Mouse (Mus musculus): Measurements from ENCODE around the gene Gm20388. TPM values are rescaled to one million over a fixed set of nuclear protein-coding genes. Genes with fewer than 3 reads are reported as not detected.

The Gm20388 gene
- polyA plus RNA-seq, 1 experiment from 2014 or later, result 2.5 TPM

GRCm38 (mm10) chr8:122359111-122359775 lies 2448.6 kb downstream of the Gm20388 start:
- H3K27me3 ChIP-seq (ENCODE audit: low read depth, poor library complexity, severe bottlenecking), result peaks cover 55% of the 10 kb centered on the region
- H3K9me3 ChIP-seq (replicated peaks), result no peaks in the 10 kb centered on the region
- no peak overlapping the region for H3K4me3 ChIP-seq
- H3K4me1 ChIP-seq, result peaks cover 10% of the 10 kb centered on the region
- H3K36me3 ChIP-seq, result no peaks in the 10 kb centered on the region
- no peak overlapping the region for H3K27ac ChIP-seq
- WGBS, result 86% methylated on average over 15 of the region's 15 CpGs
- DNase-seq (ENCODE audit: low spot score), result no peak

GRCm38 (mm10) chr8:122360696-122361416 lies 2450.2 kb downstream of the Gm20388 start, which contains the start of gene Trhr2:
Gene Trhr2, minus strand, starts transcription at chr8:122360746.
- Histone ChIP-seq H3K36me3 (no peaks in the 10 kb centered on the region), H3K27ac (no peak within 1 kb of the TSS), H3K27me3 (ENCODE audit: low read depth, poor library complexity, severe bottlenecking) (peaks cover 51% of the 10 kb centered on the region), H3K4me1 (peaks cover 10% of the 10 kb centered on the region; the same call in 1 of the 2 replicates), H3K9me3 (replicated peaks) (no peaks in the 10 kb centered on the region), H3K4me3 (no peak within 1 kb of the TSS)
- WGBS, result 86% methylated on average over 7 of the region's 7 CpGs
- DNase-seq (ENCODE audit: low spot score), result no peak

GRCm38 (mm10) chr8:122362271-122362670 lies 2451.6 kb downstream of the Gm20388 start:
- WGBS, result 48% methylated on average over 5 of the region's 5 CpGs
- Histone ChIP-seq H3K27ac (no peak overlapping the region; the same call in 1 of the 2 replicates), H3K9me3 (replicated peaks) (no peaks in the 10 kb centered on the region), H3K4me1 (peaks cover 10% of the 10 kb centered on the region; the same call in 1 of the 2 replicates), H3K4me3 (no peak overlapping the region), H3K27me3 (ENCODE audit: low read depth, poor library complexity, severe bottlenecking) (peaks cover 37% of the 10 kb centered on the region), H3K36me3 (no peaks in the 10 kb centered on the region)
- DNase-seq (ENCODE audit: low spot score), result no peak

GRCm38 (mm10) chr8:122362967-122363366 lies 2452.3 kb downstream of the Gm20388 start:
- Histone ChIP-seq H3K9me3 (replicated peaks) (no peaks in the 10 kb centered on the region), H3K4me1 (peaks cover 10% of the 10 kb centered on the region; the same call in 1 of the 2 replicates), H3K27ac (no peak overlapping the region), H3K36me3 (no peaks in the 10 kb centered on the region), H3K27me3 (ENCODE audit: low read depth, poor library complexity, severe bottlenecking) (peaks cover 30% of the 10 kb centered on the region), H3K4me3 (no peak overlapping the region)
- 56% methylated on average over 7 of the region's 8 CpGs for WGBS
- DNase-seq (ENCODE audit: low spot score), result no peak

- Histone ChIP-seq H3K4me1 (peaks cover 9% of the 10 kb centered on the region), H3K27ac (no peak overlapping the region), H3K27me3 (ENCODE audit: low read depth, poor library complexity, severe bottlenecking) (0 out of 2 replicates have a peak, but pooled peaks cover 9% of the 10 kb centered on the region), H3K4me3 (no peak overlapping the region), H3K36me3 (no peaks in the 10 kb centered on the region), H3K9me3 (replicated peaks) (no peaks in the 10 kb centered on the region)
- no peak for DNase-seq (ENCODE audit: low spot score)
- 76% methylated on average over 10 of the region's 10 CpGs for WGBS
Observed at GRCm38 (mm10) chr8:122368494-122368893, 2457.9 kb downstream of the Gm20388 start.

- Histone ChIP-seq H3K36me3 (no peaks in the 10 kb centered on the region), H3K4me3 (no peak overlapping the region), H3K4me1 (peaks cover 9% of the 10 kb centered on the region), H3K27ac (0 out of 2 replicates have a peak overlapping the region, but pooled peaks have one; percentile 14), H3K9me3 (replicated peaks) (no peaks in the 10 kb centered on the region), H3K27me3 (ENCODE audit: low read depth, poor library complexity, severe bottlenecking) (0 out of 2 replicates have a peak, but pooled peaks cover 9% of the 10 kb centered on the region)
- DNase-seq (ENCODE audit: low spot score), result peak; percentile 76
- WGBS, result 12% methylated on average over 9 of the region's 9 CpGs
Observed at GRCm38 (mm10) chr8:122369665-122370064, 2459.0 kb downstream of the Gm20388 start.

- H3K27ac ChIP-seq, result no peak overlapping the region
- H3K36me3 ChIP-seq, result no peaks in the 10 kb centered on the region
- H3K9me3 ChIP-seq (replicated peaks), result no peaks in the 10 kb centered on the region
- 0 out of 2 replicates have a peak, but pooled peaks cover 9% of the 10 kb centered on the region for H3K27me3 ChIP-seq (ENCODE audit: low read depth, poor library complexity, severe bottlenecking)
- peaks cover 19% of the 10 kb centered on the region for H3K4me1 ChIP-seq
- WGBS, result 80% methylated on average over 6 of the region's 6 CpGs
- H3K4me3 ChIP-seq, result no peak overlapping the region
- no peak for DNase-seq (ENCODE audit: low spot score)
Observed at GRCm38 (mm10) chr8:122371706-122372105, 2461.1 kb downstream of the Gm20388 start.

GRCm38 (mm10) chr8:122375320-122375719 lies 2464.7 kb downstream of the Gm20388 start:
- WGBS, result 92% methylated on average over 7 of the region's 7 CpGs
- Histone ChIP-seq H3K4me3 (peak overlapping the region; percentile 94; the same call in 1 of the 2 replicates), H3K36me3 (peaks cover 23% of the 10 kb centered on the region), H3K27me3 (ENCODE audit: low read depth, poor library complexity, severe bottlenecking) (no peaks in the 10 kb centered on the region), H3K27ac (no peak overlapping the region), H3K9me3 (replicated peaks) (no peaks in the 10 kb centered on the region), H3K4me1 (peaks cover 25% of the 10 kb centered on the region)
- no peak for DNase-seq (ENCODE audit: low spot score)

GRCm38 (mm10) chr8:122375751-122376364 lies 2465.2 kb downstream of the Gm20388 start:
- no peak for DNase-seq (ENCODE audit: low spot score)
- H3K27me3 ChIP-seq (ENCODE audit: low read depth, poor library complexity, severe bottlenecking), result no peaks in the 10 kb centered on the region
- no peaks in the 10 kb centered on the region for H3K9me3 ChIP-seq (replicated peaks)
- H3K4me1 ChIP-seq, result peaks cover 25% of the 10 kb centered on the region
- peak overlapping the region; percentile 94 for H3K4me3 ChIP-seq
- peak overlapping the region; percentile 95 for H3K27ac ChIP-seq
- peaks cover 28% of the 10 kb centered on the region for H3K36me3 ChIP-seq
- 32% methylated on average over 13 of the region's 13 CpGs for WGBS

- no peaks in the 10 kb centered on the region for H3K27me3 ChIP-seq (ENCODE audit: low read depth, poor library complexity, severe bottlenecking)
- peaks cover 34% of the 10 kb centered on the region for H3K36me3 ChIP-seq
- H3K9me3 ChIP-seq (replicated peaks), result no peaks in the 10 kb centered on the region
- peak; percentile 100 for DNase-seq (ENCODE audit: low spot score)
- under 1% methylated on average over 107 of the region's 107 CpGs for WGBS
- H3K4me3 ChIP-seq, result peak within 1 kb of the TSS; percentile 94
- H3K4me1 ChIP-seq, result peaks cover 25% of the 10 kb centered on the region
- peak within 1 kb of the TSS; percentile 95 for H3K27ac ChIP-seq
Observed at GRCm38 (mm10) chr8:122376365-122377231, 2466.0 kb downstream of the Gm20388 start, which contains the start of gene Zc3h18. Gene Zc3h18, plus strand, starts transcription at chr8:122376609.

- DNase-seq (ENCODE audit: low spot score), result no peak
- Histone ChIP-seq H3K27ac (no peak overlapping the region), H3K27me3 (ENCODE audit: low read depth, poor library complexity, severe bottlenecking) (no peaks in the 10 kb centered on the region), H3K4me3 (no peak overlapping the region), H3K4me1 (peaks cover 5% of the 10 kb centered on the region; the same call in 1 of the 2 replicates), H3K9me3 (replicated peaks) (no peaks in the 10 kb centered on the region), H3K36me3 (peaks cover 93% of the 10 kb centered on the region)
- 87% methylated on average over 4 of the region's 4 CpGs for WGBS
Observed at GRCm38 (mm10) chr8:122383039-122383438, 2472.4 kb downstream of the Gm20388 start.

GRCm38 (mm10) chr8:122389357-122389756 lies 2478.7 kb downstream of the Gm20388 start:
- H3K36me3 ChIP-seq, result peaks cover 97% of the 10 kb centered on the region
- H3K4me1 ChIP-seq, result no peaks in the 10 kb centered on the region
- no peaks in the 10 kb centered on the region for H3K9me3 ChIP-seq (replicated peaks)
- H3K27me3 ChIP-seq (ENCODE audit: low read depth, poor library complexity, severe bottlenecking), result no peaks in the 10 kb centered on the region
- H3K4me3 ChIP-seq, result no peak overlapping the region
- H3K27ac ChIP-seq, result no peak overlapping the region
- 89% methylated on average over 3 of the region's 3 CpGs for WGBS
- DNase-seq (ENCODE audit: low spot score), result no peak
